Mouse (Mus musculus): ENCODE measurements around the gene Ppp1r12a. TPM values are rescaled to one million over a fixed set of nuclear protein-coding genes. Genes with fewer than 3 reads are reported as not detected.

Gene Ppp1r12a
- polyA plus RNA-seq, 1 experiment: 11.7 TPM

GRCm38 (mm10) chr10:108237049-108237448 lies 75.1 kb downstream of the Ppp1r12a start:
- TF ChIP-seq GATA1 (IDR thresholded peaks at IDR 0.05; ENCODE audit: low read length): no peak

DNA sequence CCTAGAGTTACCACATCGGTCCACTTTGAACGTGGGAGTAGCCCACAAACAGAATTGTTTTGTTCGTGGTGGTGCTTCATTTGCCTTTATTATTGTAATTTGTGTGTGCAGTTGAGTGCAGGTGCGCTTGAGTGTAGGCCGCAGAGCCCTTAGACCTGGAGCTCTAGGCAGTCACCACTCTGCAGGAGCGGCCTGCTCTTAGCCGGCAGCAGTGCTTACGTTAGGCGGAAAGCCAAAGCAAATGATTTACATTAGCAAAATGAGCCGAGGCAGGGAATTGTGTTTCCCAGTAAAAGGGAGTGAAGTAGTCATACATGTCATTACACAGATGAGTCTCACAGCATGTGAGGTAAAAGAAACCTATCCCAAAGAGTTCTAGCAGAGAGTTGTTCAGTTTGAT lies 77.1 kb downstream of the Ppp1r12a start:
- TF ChIP-seq GATA1 (IDR thresholded peaks at IDR 0.05; ENCODE audit: low read length): no peak

- no peak for TF ChIP-seq GATA1 (IDR thresholded peaks at IDR 0.05; ENCODE audit: low read length)
Measured at GRCm38 (mm10) chr10:108250710-108251109, 88.7 kb downstream of the Ppp1r12a start.

DNA sequence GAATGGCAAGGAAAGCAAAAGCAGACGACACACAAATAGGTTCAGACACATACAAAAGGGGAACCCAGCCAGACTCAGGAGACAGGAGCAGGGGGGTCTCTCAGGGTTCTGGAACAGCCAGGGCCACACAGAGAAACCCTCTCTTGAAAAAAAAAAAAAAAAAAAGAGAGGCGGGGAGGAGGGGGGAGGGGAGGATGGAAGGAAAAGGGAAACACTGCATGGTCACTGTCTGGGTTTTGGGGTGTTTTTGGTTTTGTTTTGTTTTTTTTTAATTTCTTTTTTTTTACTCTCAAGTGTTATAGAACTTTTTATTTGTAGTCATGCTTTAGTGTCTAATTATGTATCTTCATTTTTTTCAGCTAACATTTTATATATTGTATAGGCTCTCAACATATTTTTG lies 89.2 kb downstream of the Ppp1r12a start:
- no peak for TF ChIP-seq GATA1 (IDR thresholded peaks at IDR 0.05; ENCODE audit: low read length)

GRCm38 (mm10) chr10:108255812-108256376 lies 93.9 kb downstream of the Ppp1r12a start:
- TF ChIP-seq GATA1 (IDR thresholded peaks at IDR 0.05; ENCODE audit: low read length): peak; percentile 44

DNA sequence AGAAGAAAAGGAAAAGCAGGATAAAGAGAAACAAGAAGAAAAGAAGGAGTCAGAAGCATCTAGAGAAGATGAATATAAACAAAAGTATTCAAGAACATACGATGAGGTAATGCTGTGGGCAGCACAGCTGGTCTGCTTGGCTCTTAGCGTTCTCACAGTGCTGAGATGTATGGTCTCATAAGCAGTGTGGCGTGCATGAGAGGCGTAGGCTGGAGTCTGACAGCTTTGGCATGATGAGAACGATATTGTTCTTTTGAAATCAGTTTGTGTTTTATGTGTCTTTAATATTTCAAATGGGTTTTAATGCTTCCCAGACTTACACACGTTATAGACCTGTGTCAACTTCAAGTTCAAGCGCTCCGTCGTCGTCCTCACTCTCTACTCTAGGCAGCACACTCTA lies 98.9 kb downstream of the Ppp1r12a start:
- TF ChIP-seq GATA1 (IDR thresholded peaks at IDR 0.05; ENCODE audit: low read length): no peak

GRCm38 (mm10) chr10:108264641-108265040 lies 102.6 kb downstream of the Ppp1r12a start:
- TF ChIP-seq GATA1 (IDR thresholded peaks at IDR 0.05; ENCODE audit: low read length): no peak

GRCm38 (mm10) chr10:108271201-108271600 lies 109.2 kb downstream of the Ppp1r12a start:
- TF ChIP-seq GATA1 (IDR thresholded peaks at IDR 0.05; ENCODE audit: low read length): no peak

GRCm38 (mm10) chr10:108276678-108277077 lies 114.7 kb downstream of the Ppp1r12a start:
- no peak for TF ChIP-seq GATA1 (IDR thresholded peaks at IDR 0.05; ENCODE audit: low read length)

DNA sequence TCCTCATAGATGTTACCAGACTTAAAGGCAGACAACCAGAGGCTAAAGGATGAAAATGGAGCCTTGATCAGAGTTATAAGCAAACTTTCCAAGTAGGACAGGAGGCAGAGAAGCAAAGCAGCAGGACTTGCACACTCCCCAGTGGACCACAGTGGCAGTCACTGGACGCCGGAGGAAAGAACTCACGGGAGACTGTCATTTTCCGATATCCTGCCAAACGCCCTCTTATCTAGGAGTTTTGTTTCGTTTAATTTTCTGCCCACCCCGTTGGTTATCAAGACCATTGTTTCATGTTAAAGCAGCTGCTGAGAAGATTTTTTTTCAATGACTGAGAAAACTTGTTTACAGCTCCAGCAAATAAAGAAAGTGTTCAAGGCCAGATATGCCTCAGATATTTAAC lies 115.2 kb downstream of the Ppp1r12a start:
- TF ChIP-seq GATA1 (IDR thresholded peaks at IDR 0.05; ENCODE audit: low read length): no peak

DNA sequence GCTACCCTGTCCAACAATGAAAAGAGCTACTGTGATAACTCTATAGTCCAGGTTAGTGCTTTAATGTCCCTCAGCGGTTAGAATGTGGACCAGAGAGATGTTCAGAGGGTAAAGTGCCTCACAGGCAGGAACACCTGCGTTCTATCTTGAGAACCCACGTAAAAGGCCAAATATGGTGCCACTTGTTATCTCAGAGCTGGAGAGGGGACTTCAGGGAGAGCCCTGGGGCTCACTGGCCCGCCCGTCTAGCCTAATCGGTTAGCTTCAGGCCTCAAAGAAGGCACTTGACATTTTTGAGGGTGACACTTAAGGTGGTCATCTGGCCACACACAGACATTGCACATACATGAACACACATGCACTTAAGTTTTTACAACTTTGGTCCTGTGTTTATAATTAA lies 120.4 kb downstream of the Ppp1r12a start:
- TF ChIP-seq GATA1 (IDR thresholded peaks at IDR 0.05; ENCODE audit: low read length): no peak

- TF ChIP-seq GATA1 (IDR thresholded peaks at IDR 0.05; ENCODE audit: low read length): no peak
Measured at GRCm38 (mm10) chr10:108283418-108283817, 121.4 kb downstream of the Ppp1r12a start.

- no peak for TF ChIP-seq GATA1 (IDR thresholded peaks at IDR 0.05; ENCODE audit: low read length)
Measured at GRCm38 (mm10) chr10:108283837-108284236, 121.8 kb downstream of the Ppp1r12a start.

DNA sequence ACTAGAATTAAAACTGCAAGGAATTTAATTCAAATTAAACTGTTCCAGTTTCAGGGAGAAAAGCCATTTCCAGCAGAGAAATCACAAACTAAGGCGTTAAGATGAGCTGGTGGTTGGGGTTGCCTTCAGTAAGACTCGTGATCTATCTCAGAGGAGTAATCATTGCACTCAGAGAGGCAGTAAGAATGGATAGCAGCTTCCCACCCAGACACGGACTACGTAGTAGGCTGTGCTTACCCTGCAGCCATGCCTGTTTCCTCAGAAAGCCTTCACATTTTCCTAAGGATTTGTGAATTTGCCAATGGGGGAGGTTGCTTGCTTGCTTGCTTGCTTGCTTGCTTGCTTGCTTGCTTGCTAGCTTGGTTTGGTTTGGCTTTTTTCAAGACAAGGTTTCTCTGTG lies 122.5 kb downstream of the Ppp1r12a start:
- TF ChIP-seq GATA1 (IDR thresholded peaks at IDR 0.05; ENCODE audit: low read length): no peak

- TF ChIP-seq GATA1 (IDR thresholded peaks at IDR 0.05; ENCODE audit: low read length): no peak
Measured at GRCm38 (mm10) chr10:108284977-108285376, 123.0 kb downstream of the Ppp1r12a start.

- TF ChIP-seq GATA1 (IDR thresholded peaks at IDR 0.05; ENCODE audit: low read length): no peak
Measured at GRCm38 (mm10) chr10:108286658-108287437, 124.9 kb downstream of the Ppp1r12a start.

GRCm38 (mm10) chr10:108287438-108287801 lies 125.4 kb downstream of the Ppp1r12a start:
- no peak for TF ChIP-seq GATA1 (IDR thresholded peaks at IDR 0.05; ENCODE audit: low read length)
